Mouse (Mus musculus) telencephalon, adult 2 months (tissue): ENCODE data around the gene Zbtb20.
A peak's percentile ranks its signal among the peaks of the same experiment; 100 is the strongest.

ENCODE experiments used
- DNase-seq: peaks from one replicate; pipeline ENCODE4 v3.0.0-alpha.2; 2011; ENCODE audit warnings: low read depth, low spot score

Gene Zbtb20

DNA sequence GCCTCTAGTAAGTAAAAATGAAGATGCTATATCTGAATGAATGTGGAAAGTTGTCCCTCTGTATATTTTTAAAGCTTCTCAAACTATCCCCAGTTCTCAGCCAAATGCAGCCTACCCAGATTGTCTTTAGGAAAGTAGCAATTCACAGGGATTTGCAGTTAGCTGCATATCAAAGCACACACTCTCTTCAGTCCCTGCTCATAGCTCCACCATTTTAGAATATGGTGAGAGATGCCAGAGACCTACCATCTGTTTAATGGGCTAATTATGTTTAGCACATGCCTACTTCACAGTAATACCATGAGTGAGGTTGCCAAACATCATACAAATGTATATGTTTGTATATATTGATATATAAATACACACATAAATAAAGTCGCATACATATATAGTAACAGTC, 676.8 kb downstream of the Zbtb20 start:
- no peak for DNase-seq

DNA sequence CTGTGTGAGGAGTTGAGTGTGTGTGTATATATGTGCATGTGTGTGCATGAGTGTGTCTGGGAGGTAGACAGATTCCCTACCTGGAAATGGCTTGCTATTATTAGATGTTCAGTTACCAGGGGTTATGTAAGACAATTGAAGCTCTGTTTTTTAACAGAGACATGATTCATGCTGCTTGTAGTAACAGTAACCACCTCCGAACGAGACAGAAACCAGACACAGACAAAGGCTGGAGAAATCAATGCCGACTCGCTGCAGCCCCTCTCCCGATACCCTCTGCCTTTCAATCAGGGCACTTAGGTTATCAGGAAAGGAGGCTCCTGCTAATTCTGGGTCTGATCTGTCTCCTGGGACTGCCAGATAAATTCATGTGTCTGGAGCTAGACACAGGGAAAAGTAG, 681.7 kb downstream of the Zbtb20 start:
- no peak for DNase-seq

DNA sequence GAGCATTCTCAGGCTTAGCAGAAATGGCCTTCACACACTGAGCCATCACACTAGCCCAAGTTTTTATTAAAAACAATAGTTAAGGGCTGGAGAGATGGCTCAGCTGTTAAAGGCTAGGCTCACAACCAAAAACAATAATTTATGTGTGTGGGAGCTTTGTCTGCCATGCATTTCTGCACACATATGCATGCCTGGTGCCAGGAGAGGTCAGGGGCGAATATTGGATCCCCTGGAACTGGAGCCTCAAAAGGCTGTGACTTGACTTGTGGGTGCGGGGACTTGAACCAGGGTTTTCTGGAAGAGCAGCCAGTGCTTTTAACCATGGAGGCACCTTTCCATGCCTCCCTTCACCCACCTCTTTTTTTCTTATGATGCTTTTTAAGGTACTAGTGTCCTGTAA, 685.6 kb downstream of the Zbtb20 start:
- no peak for DNase-seq

DNA sequence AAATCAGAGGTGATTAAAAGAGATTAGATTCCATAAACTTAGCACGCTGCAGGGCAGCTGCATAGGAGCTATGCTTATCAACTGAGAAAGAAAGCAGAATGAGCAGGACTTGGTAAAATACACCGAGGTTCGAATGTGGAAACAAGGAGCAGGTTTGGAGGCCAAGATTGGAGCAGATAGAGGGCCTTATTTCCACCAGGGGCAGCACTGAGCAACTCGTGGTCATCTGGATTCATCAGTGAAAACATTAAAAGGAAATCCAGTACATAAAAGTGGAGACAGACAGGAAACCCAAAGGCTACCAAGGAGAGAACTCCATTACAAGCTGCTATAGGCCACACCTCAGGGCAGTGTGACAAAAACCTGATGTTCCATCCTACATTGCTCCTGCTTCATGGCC, 686.3 kb downstream of the Zbtb20 start:
- DNase-seq = no peak

DNA sequence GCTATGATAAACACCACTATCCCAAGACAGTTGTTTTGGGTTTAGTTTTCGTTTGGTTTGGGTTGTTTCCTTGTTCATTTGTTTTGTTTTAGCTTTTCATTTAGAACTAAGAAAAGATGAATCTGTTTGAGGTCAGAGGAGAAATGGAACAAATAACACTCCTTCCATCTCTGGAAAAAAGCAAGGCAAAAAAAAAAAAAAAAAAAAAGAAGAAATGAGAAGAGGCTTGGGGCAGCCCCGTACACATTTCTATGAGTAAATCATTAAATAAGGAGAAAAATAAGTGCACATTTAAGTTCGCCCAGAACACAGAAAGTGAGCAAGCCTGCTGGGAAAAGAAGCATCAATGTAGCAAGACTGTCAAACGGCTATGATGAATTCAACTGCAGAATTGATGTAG, 690.2 kb downstream of the Zbtb20 start:
- DNase-seq = no peak

DNA sequence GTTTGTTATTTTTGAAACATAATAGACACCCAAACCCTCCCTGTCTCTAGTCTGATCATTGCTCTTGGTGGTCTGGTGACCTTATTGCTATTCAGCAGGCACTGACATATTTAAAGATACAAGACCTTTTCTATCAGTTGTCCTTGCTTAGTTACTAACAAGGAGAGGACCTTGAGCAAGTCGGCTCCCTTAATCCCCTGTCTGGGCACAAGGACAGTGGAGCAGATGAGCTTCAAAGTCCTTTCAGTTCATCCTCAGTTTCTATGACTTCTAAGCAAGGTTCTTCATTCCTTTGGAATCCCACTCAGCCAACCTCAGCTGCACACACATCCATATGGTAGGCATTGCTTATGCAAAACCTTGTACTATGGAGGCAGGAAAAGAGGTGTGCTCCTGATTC, 690.8 kb downstream of the Zbtb20 start:
- no peak for DNase-seq

DNA sequence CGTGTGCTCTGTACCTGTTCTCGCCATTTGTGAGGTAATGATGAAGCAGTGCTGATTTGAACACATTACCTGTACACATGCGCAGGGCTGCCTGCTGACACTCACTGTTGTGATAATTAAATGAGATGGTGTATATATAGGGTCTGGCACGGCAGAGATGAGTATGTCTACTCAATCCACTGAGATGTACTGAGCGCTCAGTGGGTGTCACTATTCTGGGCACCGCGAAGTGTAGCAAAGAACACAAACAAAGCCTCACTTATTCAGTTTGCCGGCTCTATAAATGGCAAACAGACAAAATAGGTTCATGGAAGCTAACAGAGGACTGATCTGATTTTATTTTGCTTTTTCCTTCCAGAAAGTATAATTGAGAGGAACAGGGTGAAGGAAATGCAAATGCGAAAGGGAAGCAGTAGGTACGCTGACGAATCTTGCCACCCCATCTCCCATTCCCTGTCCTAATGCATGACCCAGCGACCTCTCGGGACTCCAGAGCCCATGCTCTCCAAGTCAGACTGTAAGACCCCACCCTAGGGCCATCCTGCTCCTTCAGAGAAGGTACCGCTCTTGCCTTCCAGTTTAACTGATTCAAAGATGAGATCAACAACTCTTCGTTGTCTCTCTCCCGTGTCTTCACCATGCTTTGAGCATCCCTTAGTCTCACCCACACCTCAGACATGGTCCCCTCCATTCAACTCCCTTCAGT, 695.8 kb downstream of the Zbtb20 start:
- no peak for DNase-seq

DNA sequence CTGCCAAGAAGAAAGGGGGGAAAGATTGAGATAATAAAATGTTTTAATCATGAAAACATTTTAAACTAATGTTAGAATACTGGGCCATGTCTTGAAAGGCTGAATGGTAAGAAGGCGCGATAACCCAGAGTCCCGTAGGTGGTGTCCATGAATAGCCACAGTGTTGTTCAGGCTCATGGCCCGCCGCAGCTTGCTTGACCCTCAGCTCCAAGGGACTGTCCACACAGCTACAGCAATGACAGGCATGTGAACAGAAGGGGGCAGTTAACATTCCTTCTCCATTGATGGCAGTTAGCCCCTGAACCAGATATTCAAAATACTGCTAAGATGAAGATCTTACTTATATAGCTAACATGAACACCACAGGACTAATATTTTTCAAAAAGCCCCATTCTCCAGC, 696.5 kb downstream of the Zbtb20 start:
- no peak for DNase-seq

DNA sequence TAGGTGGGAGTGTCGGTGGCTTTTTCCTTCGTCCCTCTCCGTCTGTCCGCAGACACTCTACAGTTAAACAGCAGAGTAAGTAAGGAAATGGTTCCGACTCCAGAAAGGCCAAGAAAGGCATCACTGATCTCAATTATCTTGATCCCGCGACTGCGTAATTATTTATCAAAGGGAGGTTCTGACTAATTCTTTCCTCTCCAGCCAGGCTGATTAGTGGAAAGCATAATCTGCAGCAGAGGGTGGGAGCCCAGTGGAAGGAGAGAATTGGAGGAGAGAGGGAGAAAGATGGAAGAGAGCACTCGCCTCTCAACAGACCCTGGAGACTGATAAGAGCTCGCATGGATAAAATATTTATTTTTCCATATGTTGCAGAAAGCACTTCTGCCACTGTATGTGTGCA, 697.1 kb downstream of the Zbtb20 start:
- no peak for DNase-seq

DNA sequence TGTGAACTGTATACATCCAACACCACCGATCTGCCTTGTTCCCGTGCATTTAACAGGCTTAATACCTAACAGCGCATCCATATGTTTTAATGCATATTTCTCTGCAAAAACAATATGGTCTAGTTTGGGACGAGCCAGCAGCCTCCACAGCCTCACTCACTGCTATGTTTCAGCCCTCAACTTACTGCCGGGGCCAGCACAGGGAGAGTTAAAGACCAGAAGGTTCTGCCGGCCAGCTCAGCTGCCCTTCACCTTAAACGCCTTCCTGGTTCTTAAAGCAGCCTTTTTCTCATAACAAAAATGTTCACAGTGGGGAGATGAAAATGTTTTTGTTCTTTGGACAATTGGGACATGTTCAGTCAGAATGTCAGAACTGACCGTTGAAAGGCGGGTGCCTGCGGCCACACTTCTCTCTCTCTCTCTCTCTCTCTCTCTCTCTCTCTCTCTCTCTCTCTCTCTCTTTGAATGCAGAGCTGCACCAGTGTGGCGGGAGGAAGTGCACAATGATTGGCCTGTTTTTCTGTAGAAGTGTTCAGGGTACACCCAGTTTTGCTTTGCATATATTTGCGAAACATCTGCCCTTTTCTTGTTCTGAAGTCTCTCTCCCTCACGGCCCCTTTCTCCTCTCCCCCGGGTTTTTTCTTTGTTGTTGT, 697.6 kb downstream of the Zbtb20 start:
- no peak for DNase-seq

DNA sequence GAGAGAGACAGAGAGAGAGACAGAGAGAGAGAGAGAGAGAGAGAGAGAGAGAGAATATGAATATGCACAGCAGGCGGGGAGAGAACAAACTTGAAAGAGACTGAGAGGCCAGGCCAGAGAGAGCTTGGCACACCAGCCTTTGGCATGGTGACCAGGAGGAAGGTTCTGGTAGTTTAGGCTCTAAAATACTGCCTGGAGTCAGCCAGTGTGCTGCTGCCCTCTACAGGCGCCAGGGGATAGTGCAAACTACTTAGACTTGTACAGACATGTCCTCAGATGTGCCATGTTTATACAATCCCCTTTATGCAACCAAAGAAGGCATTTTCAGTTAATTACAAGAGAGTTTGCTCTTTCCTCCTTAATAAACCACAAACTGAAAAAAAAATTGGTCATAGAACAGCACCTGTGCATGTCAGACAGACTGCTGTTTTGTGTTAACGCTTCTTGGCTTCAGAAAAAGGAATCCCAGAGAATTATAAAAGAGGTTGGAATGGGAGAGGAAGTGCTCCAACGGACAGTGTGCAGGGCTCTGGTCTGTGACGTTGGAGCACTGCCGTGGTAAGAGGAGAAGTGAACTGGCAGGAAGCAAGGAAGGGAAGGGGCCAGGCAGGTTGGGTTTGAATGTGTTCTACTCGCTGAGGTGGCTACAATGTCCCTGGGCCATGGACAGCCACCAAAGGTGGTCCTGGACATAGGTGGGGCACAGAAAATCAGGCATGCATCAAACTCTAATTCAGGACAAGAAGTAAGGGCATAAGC, 698.5 kb downstream of the Zbtb20 start:
- DNase-seq = peak; percentile 81

DNA sequence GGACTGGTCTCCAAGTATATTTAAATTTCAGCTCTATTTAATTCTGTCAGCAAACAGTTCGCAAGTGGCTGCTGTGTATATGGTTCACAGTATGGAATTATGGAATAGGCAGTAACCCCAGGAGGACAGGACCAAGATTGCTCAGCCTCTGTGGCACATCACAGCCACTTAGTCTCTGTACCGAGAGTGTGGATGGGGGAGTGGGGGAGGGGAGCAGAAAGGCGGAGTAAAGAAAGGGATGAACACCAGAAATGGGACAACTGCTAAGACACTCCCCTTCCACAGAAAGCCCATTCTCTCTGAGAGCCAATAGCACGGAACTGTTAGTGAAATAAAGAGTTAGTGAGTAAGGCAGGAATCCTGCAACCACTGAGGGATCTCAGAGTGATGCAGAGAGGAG, 699.4 kb downstream of the Zbtb20 start:
- DNase-seq = no peak

DNA sequence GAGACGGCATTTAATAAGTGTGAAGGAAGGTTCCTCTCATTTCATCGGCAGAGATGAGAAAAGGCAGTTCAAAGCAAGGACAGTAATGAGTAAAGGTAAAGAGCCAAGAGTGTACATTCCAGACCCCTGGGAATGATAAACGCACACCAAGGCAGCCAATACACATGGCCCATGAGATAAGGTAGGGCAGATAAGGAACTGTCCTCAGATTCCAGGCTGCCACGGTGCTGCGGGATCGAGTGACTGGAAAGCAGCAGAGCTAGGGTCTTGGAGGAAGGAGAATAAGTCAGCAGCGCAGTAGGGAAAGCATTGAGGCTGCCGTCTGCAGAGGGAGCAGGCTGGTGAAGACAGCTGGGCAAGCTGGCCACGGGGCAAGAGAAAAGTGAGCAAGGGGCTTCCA, 699.8 kb downstream of the Zbtb20 start:
- no peak for DNase-seq

DNA sequence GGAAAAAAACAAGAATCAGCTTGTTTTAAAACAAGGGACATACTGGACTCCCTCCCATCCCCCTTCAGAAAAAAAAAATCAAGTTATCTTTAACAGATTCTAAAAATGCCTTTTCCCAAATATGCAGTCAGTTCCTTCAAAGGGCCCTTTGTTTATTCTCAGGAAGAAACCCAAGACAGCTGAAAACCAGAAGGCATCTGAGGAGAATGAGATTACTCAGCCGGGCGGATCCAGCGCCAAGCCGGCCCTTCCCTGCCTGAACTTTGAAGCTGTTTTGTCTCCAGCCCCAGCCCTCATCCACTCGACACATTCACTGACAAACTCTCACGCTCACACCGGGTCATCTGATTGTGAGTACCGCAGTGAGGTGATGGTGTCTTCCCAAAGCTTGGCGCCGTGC, 701.7 kb downstream of the Zbtb20 start:
- DNase-seq = no peak

DNA sequence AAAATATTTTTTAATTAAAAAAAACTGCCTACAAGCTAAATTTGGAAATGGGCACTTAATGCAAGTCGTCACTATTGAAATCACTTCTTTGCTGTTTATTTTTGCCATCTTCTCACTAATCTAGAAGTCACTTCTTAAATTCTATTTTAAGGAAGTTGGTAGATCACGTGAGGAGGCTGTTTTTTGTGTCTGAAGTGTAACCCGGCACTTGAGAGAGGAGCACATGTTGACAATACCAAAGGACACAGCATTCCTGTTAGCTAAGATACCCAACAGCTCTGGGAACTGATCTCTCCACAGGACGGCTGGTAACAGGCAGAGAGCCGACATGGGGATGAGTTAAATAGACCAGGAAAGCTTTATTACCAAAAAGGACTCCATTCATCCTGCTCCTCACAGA, 702.7 kb downstream of the Zbtb20 start:
- DNase-seq = no peak

DNA sequence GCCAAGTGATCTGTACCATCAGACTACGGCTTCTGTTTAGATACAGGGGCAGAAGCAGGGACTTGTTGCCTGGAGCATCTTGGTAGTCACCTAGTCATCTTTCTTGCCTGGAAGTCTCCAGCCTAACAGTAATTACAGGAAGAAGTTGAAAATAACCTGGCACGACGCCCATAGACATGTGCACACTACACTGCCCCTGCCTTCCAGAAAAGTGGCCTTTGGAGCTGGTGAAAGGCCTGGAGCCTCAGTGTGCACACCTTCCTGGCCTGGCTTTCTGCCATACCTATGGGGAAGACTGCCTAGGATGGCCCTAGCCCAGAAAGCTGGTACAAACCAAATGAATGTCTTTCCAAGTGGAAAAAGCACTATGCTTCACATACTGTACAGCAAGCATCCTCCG, 703.4 kb downstream of the Zbtb20 start:
- no peak for DNase-seq

DNA sequence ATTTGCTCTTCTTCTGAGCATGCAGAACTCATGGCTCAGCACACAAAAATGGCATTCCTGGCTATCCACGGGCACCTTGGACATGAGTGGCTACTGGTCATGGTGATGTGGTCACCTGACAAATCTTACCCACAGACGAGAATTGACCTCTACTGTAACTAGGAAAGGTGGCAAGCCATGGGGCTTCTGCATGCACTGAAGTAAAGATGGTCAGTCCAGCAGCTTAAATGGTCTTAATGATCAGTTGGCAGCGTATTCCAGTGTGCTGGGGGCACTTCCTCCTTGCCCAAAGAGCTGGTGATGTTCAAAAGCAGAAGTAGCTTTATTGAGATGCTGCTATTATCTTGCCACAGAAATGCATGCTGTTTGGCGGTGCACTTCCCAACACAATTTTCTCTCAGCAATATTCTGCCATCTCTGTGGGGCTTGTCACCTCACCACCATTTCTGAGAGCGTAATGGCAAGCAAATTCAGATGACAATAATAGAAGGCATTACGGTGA, 704.7 kb downstream of the Zbtb20 start:
- no peak for DNase-seq

DNA sequence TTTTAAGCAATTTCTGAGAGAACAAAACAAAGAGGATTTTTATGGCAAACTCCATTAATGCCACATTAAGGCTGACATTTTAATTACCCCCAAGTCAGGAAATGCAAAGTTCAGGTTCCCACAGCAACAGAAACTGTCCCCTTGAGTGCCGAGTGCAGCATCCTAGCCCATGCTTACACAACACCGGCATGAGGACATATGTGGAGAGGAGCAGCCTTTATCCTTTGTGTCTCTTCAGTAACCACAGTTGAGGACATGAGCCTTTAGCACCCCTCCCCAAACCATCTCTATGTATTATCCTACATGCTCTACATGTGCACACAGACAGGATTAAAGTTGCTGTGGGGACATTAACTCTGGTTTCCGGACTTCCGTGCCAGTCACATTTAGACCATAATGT, 705.9 kb downstream of the Zbtb20 start:
- DNase-seq = no peak

DNA sequence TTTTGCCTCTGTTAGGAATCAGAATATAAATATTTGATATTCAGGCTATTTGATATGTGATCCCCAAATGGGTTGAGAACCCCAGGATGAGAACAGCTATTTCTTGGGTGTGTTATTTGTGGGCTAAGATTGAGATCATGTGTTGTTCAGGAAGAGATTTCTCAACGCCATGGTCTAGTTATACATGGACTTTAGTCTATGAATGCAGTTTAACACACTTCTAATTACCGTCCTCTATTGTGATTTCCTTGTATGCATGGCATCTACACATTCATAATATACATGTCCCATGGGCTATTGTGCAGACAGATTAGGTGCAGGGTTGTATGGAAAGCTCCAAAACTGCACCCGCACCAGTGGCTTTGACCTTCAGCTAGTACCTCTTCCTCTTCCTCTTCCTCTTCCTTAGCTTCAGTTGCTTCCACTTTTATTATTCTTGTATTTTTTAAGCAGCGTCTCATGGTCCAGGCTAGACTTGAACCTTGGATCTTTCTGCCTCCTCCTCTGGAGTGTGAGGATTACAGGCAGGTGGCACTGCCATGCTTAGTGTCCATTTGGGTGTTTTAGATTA, 711.3 kb downstream of the Zbtb20 start:
- no peak for DNase-seq

DNA sequence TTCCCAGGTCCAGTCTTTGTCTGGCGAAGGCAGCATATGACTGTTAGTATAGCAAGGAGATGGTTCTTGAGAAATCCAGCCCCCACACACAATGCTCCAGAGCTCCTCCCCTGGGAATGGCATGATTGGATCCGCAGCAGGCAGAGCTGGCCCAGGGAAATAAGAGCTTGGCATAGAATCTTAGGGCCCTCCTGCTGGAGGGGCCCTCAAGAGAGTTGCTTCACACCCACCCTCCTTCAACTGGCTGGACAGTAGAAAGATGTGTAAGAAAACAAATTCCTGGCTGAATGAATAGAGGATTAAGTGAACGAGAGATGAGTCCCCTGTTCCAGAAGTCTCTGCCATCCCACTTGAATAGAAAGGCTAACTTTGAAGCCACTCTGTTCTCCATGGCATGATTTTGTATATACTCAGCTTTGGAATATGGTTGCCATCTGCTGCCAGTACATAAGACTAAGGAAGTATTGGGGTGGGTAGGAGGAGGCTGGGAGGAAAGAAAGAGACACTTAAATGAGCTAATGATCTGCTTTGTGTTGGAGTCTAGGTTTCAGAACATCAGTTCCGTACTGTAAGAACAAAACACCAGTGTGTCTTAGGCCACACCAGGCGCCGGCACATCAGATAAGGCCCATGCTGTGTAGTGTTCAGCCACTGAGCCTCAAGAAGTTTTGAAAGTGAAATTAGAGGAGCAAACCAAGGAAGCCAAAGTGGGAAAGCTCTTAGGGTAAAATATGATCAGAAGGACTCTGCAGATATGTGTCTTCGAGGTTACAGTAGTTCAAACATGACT, 715.2 kb downstream of the Zbtb20 start:
- DNase-seq = no peak

DNA sequence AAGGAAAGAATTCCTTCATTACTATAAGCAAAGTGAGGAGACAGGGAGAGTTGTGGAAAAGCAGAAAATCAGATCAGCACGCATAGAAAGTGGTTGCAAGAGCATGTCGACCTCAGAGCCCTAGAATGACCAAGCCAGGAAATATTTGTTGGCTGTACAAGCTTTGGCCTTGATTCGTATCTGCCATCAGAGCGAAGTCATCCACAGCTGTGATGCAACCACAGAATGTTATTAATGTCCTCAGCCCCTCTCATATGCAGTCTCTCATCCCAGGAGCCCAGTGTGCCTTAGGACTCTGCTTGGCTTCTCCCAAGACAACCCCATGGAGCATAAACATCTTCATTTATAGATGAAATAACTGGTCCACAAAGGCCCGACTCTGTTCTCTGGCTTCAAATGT, 716.4 kb downstream of the Zbtb20 start:
- no peak for DNase-seq

DNA sequence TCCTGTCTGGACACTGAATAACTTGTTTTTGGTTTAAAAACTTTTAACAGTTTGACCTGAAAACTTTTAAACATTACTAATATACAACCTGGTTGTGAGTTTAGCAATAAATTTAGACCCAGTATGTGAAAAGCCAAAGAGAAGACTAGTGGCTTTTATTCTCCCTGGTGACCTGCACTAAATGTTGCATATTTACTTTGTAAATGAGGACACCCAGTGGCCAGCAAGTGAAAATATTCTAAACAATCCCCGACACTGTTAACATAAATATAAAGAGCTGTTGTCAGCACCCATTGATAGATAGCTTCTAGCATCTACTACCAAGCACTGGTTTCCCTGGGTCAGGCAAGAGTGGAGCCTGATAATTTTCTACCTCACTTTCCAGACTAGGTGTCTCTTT, 717.1 kb downstream of the Zbtb20 start:
- DNase-seq = no peak
